Mouse (Mus musculus) CH12.LX (cell line): ENCODE measurements around the gene Olfr972. TPM values are rescaled to one million over a fixed set of nuclear protein-coding genes. Genes with fewer than 3 reads are reported as not detected.
"Not testable (repeated sequence)": the region's sequence is repeated elsewhere in the genome, so short reads cannot be mapped to it uniquely, and the experiment has no call there.

Experiments used
- DNase-seq: peaks from one replicate; pipeline ENCODE4 v3.0.0-alpha.2; 2013; ENCODE audit errors: extremely low read depth
- H3K27ac ChIP-seq: 2 replicates; pipeline ENCODE4 v1.5.1; 2012; ENCODE audit warnings: low read depth, mild to moderate bottlenecking, control low read depth, moderate library complexity; ENCODE audit not compliant: insufficient read depth
- H3K27me3 ChIP-seq: replicated peaks from 2 replicates; pipeline ENCODE3; 2012; ENCODE audit warnings: inconsistent platforms
- H3K36me3 ChIP-seq, 2 experiments: replicated peaks in 1 of 2; 2 replicates each; pipeline versions ENCODE3 to v1.6.1; 2012; ENCODE audit warnings: inconsistent platforms in 1 of 2, low read length in 1 of 2, mild to moderate bottlenecking in 1 of 2, mixed read lengths in 1 of 2, moderate library complexity in 1 of 2; ENCODE audit not compliant: control insufficient read depth in 1 of 2, insufficient read depth in 1 of 2
- H3K4me1 ChIP-seq, 2 experiments: 2 replicates each; pipeline ENCODE4 v1.6.1; 2012; ENCODE audit warnings: inconsistent platforms in 1 of 2, moderate library complexity in 1 of 2; ENCODE audit not compliant: insufficient read depth in 2 of 2, control insufficient read depth in 1 of 2
- H3K4me2 ChIP-seq: 2 replicates; pipeline ENCODE4 v1.6.1; 2012; ENCODE audit warnings: low read depth, mild to moderate bottlenecking, control low read depth; ENCODE audit not compliant: poor library complexity, insufficient read depth, severe bottlenecking
- H3K4me3 ChIP-seq, 3 experiments: fragments of 150-350 bp in 1 of 3; sonication (generic) in 1 of 3; replicated peaks in 1 of 3; 2 replicates each; pipeline versions ENCODE3 to v1.5.1; 2011 to 2012; ENCODE audit warnings: low read depth in 2 of 3, low read length in 2 of 3, mild to moderate bottlenecking in 2 of 3, moderate library complexity in 2 of 3, control low read depth in 1 of 3, improper control_type of control experiment in 1 of 3, inconsistent platforms in 1 of 3, mixed read lengths in 1 of 3; ENCODE audit not compliant: poor library complexity in 1 of 3
- H3K79me2 ChIP-seq: replicated peaks from 2 replicates; pipeline ENCODE4 v1.6.1; 2012; ENCODE audit warnings: mild to moderate bottlenecking, moderate library complexity; ENCODE audit not compliant: control insufficient read depth, poor library complexity, insufficient read depth, severe bottlenecking; ENCODE audit errors: extremely low read depth
- H3K9ac ChIP-seq: 2 replicates; pipeline ENCODE4 v1.6.1; 2012; ENCODE audit warnings: low read depth, mild to moderate bottlenecking, control low read depth, moderate library complexity; ENCODE audit not compliant: insufficient read depth
- H3K9me3 ChIP-seq: replicated peaks from 2 replicates; pipeline ENCODE3; 2012; ENCODE audit warnings: low read length, inconsistent platforms, mixed read lengths
- CHD1 ChIP-seq: IDR thresholded peaks from 2 replicates; pipeline ENCODE4 v1.6.1; 2012; ENCODE audit warnings: low read depth, low read length, improper control_type of control experiment, inconsistent platforms
- CTCF ChIP-seq, 2 experiments: IDR thresholded peaks in 1 of 2; conservative IDR thresholded peaks in 1 of 2; 2 replicates each; pipeline ENCODE4 v1.5.1; 2011 to 2012; ENCODE audit warnings: low read depth in 2 of 2, low read length in 2 of 2, improper control_type of control experiment in 1 of 2, inconsistent platforms in 1 of 2, mild to moderate bottlenecking in 1 of 2, moderate library complexity in 1 of 2
- ELF1 ChIP-seq: IDR thresholded peaks from 2 replicates; pipeline ENCODE4 v1.6.1; 2014; ENCODE audit warnings: low read depth, mild to moderate bottlenecking, inconsistent platforms, low read length, improper control_type of control experiment
- GABPA ChIP-seq: IDR thresholded peaks from 2 replicates; pipeline ENCODE4 v1.6.1; 2012; ENCODE audit warnings: low read depth, low read length, improper control_type of control experiment, inconsistent platforms; ENCODE audit not compliant: insufficient replicate concordance
- JUN ChIP-seq: IDR thresholded peaks from 2 replicates; pipeline ENCODE4 v1.6.1; 2011; ENCODE audit warnings: low read depth, mild to moderate bottlenecking, low read length, improper control_type of control experiment, moderate library complexity; ENCODE audit not compliant: insufficient read depth
- PAX5 ChIP-seq: IDR thresholded peaks from 2 replicates; pipeline ENCODE4 v1.6.1; 2012; ENCODE audit warnings: low read length, inconsistent platforms, mixed read lengths
- RAD21 ChIP-seq: IDR thresholded peaks from 2 replicates; pipeline ENCODE4 v1.6.1; 2011; ENCODE audit warnings: low read depth, mild to moderate bottlenecking, low read length, improper control_type of control experiment, moderate library complexity
- SIN3A ChIP-seq: IDR thresholded peaks from 2 replicates; pipeline ENCODE4 v1.6.1; 2012; ENCODE audit warnings: low read length, improper control_type of control experiment, inconsistent platforms
- UBTF ChIP-seq: IDR thresholded peaks from 2 replicates; pipeline ENCODE4 v1.6.1; 2012; ENCODE audit warnings: low read depth, mild to moderate bottlenecking, inconsistent platforms, low read length, improper control_type of control experiment, moderate library complexity
- USF1 ChIP-seq: IDR thresholded peaks from 2 replicates; pipeline ENCODE4 v1.6.1; 2014; ENCODE audit warnings: low read depth, mild to moderate bottlenecking, inconsistent platforms, low read length, improper control_type of control experiment
- USF2 ChIP-seq: conservative IDR thresholded peaks from 2 replicates; pipeline ENCODE4 v1.6.1; 2011; ENCODE audit warnings: low read depth, low read length, improper control_type of control experiment
- dilution Hi-C: fragments of 300-500 bp; cut with MboI; formaldehyde crosslinking; loops from 2 replicates; pipeline ENCODE4 v1.14.3; 2020; ENCODE audit warnings: low sequenced_read_pairs; ENCODE audit not compliant: extremely low pct_unique_long_range_greater_than_20kb, extremely low pct_ligation_motif_present
- in situ Hi-C: fragments of 300-500 bp; cut with MboI; formaldehyde crosslinking; loops from 3 replicates; pipeline ENCODE4 v1.14.3; 2019; ENCODE audit warnings: low sequenced_read_pairs, low pct_ligation_motif_present, low pct_unique_long_range_greater_than_20kb, mixed read lengths
- polyA plus RNA-seq: library from polyadenylated mRNA; unstranded; fragments of >175 nt; gene quantifications from 2 replicates; pipeline ENCODE4 v1.2.1, GENCODE M21; 2012; ENCODE audit warnings: low read depth; ENCODE audit not compliant: insufficient read length
- total RNA-seq, 2 experiments: library from RNA; depleted of rRNA; stranded (reverse); fragments of 300-350 nt in 1 of 2; fragments of >200 nt in 1 of 2; gene quantifications; 2 replicates each; pipeline ENCODE4 v1.2.3; 2012 to 2014

Olfr972 gene
- total RNA-seq (2012; rRNA removed) (not detected in 2 replicates), total RNA-seq (2014; rRNA removed) (not detected in 2 replicates), polyA plus RNA-seq (not detected in 2 replicates)

- H3K4me1 ChIP-seq: no peaks in the 10 kb centered on the region
- no peaks in the 10 kb centered on the region for H3K9me3 ChIP-seq
- H3K9ac ChIP-seq: no peak within 1 kb of the TSS
- TF ChIP-seq UBTF (no peak), PAX5 (no peak), SIN3A (no peak), USF2 (no peak), CHD1 (no peak), GABPA (no peak), CTCF (conservative IDR thresholded peaks at IDR 0.05 in 1 of 2, IDR thresholded peaks at IDR 0.05 in 1 of 2; ENCODE audit: low read depth in 2 of 2, low read length in 2 of 2) (no peak), JUN (no peak), ELF1 (no peak), RAD21 (no peak), USF1 (no peak)
- no peaks in the 10 kb centered on the region for H3K36me3 ChIP-seq
- DNase-seq: no peak
- H3K4me2 ChIP-seq: no peak within 1 kb of the TSS
- H3K27ac ChIP-seq: no peak within 1 kb of the TSS
- H3K79me2 ChIP-seq: no peaks in the 10 kb centered on the region
- in situ Hi-C loops (no loop called here), dilution Hi-C loops (no loop called here)
- H3K27me3 ChIP-seq: no peaks in the 10 kb centered on the region
- H3K4me3 ChIP-seq: no peak within 1 kb of the TSS
These were observed at the start of gene Olfr972 for GRCm38 (mm10) chr9:39866122-39866521. Gene Olfr972, plus strand, starts transcription at chr9:39866422.

GRCm38 (mm10) chr9:39836576-39836975, 29.6 kb upstream of the Olfr972 start, which contains the start of gene Olfr971:
Gene Olfr971, plus strand, starts transcription at chr9:39836876.
- H3K27me3 ChIP-seq, H3K4me3 ChIP-seq, H3K9me3 ChIP-seq, H3K36me3 ChIP-seq, H3K27ac ChIP-seq, in situ Hi-C loops, H3K4me2 ChIP-seq, dilution Hi-C loops, DNase-seq, H3K9ac ChIP-seq, H3K79me2 ChIP-seq, H3K4me1 ChIP-seq: not testable (repeated sequence)

GRCm38 (mm10) chr9:39871986-39872385, 5.8 kb downstream of the Olfr972 start:
- H3K4me1 ChIP-seq, H3K79me2 ChIP-seq, dilution Hi-C loops, H3K27me3 ChIP-seq, H3K27ac ChIP-seq, H3K36me3 ChIP-seq, in situ Hi-C loops, H3K9ac ChIP-seq, H3K4me2 ChIP-seq, DNase-seq, H3K4me3 ChIP-seq, H3K9me3 ChIP-seq: not testable (repeated sequence)

- DNase-seq, H3K4me2 ChIP-seq, H3K27me3 ChIP-seq, H3K27ac ChIP-seq, H3K9ac ChIP-seq, H3K4me3 ChIP-seq, H3K9me3 ChIP-seq, in situ Hi-C loops, H3K36me3 ChIP-seq, H3K4me1 ChIP-seq, H3K79me2 ChIP-seq, dilution Hi-C loops: not testable (repeated sequence)
These were observed 11.5 kb downstream of the Olfr972 start for GRCm38 (mm10) chr9:39877541-39878396.
